Mouse (Mus musculus): Measurements from ENCODE around the gene Slc35g3.

The Slc35g3 gene

DNA sequence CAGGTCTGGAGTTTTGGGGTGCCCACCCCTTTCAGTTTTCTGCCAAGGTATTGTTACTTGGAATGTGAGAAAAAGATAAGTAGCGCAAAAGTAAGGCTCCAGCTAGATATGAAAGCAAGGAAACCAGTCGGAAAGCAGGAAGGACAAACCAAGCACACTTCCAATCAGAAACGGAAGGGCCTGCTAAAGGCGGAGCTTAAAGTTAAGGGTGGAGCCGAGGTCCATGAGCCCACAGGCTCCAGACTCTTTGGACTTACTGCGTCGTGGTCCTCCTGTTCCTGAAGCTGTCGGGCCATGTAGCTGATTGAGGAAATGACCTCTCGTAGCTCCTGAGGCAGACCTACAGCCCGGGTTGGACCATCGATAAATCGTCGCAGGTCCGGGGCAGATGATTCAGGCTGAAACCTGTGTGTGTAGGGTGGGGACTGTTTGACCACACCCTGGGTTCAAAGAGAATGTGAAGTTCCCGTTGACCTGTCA is 23.1 kb upstream of the Slc35g3 start:
- DNase-seq (ENCODE audit: low spot score in 2 of 2): no peak

DNA sequence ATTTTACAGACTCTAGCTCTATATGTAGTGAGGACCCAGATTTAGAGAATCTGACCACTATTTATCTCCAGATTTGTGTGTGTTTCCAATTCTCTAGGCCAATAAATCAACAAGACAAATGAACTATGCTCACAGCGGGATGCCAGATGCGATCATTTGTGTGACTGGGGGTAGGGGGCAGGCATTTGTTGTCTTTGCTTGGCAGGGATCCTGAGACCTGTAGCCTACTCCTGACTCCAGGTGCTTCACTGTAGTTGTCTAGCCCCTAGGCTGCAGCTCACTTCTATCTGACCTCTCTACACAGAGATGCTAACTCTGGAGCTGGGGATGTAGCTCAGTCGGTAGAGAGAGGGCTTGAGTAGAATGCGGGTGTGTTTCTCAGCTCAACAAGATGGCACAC is 20.1 kb upstream of the Slc35g3 start:
- no peak for DNase-seq (ENCODE audit: low spot score in 2 of 2)

DNA sequence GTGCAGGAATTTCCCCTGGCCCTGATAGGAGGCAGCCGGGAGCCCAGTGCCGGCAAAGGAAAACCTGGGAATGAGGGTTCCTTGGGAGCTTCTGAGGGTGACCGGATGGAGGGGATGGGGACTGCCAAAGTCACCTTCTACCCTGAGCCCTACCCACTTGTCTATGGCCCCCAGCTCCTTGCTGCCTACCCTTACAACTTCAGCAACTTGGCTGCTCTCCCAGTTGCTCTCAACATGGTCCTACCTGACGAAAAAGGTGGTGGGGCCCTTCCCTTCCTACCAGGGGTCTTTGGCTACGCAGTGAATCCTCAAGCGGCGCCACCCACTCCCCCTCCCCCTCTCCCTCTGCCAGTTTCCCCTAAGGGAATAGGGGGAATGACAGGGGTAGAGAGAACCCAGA is 17.2 kb upstream of the Slc35g3 start:
- no peak for DNase-seq (ENCODE audit: low spot score in 2 of 2)

DNA sequence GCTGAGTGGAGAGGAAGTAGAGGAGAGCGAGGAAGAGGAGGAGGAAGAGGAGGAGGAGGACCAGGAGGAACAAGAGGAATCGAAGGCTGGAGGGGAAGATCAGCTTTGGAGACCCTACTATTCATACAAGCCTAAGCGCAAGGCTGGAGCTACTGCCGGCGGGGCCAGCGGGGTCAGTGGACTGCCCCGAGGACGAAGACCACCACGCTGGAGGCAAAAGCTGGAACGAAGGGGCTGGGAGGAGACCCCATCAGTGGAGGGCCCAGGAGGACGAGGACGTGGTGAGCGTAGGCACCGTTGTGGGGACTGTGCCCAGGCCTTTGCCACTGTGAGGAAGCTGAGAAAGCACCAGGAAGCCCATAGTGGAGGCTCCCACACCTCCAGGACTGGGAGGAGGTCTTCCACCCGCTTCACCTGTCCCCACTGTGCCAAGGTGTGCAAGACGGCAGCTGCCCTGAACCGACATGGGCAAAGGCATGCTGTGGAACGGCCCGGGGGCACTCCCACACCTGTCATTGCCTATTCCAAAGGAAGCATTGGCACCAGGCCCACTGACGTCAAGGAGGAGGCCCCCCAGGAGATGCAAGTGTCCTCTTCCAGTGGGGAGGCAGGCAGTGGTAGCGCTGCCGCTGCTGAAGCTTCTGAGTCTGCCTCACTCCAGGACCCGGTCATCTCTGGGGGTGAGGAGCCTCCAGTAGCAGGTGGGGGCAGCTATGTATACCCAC is 16.7 kb upstream of the Slc35g3 start:
- DNase-seq (ENCODE audit: low spot score in 2 of 2): no peak

DNA sequence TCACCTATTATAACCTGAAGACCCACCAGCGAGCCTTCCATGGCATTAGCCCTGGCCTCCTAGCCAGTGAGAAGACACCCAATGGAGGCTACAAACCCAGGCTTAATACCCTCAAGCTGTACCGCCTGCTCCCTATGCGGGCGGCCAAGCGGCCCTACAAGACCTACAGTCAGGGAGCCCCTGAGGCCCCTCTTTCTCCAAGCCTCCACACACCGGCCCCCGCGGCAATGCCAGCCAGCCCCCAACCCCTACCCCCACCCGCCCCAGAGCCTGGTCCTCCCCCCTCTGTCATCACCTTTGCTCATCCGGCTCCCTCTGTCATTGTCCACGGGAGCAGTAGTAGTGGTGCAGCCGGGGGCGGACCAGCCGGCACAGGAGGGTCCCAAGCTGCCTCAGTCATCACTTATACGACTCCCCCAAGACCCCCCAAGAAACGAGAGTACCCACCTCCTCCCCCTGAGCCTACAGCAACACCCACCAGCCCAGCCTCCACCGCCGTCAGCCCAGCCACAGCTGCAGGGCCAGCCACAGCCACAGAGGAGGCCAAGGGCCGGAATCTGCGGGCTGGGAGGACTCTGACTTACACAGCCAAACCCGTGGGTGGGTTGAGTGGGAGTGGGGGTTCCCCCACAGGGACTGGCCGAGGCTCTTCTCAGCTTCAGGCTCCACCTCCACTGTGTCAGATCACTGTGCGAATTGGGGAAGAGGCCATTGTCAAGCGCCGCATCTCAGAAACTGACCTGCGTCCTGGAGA is 15.9 kb upstream of the Slc35g3 start:
- DNase-seq (ENCODE audit: low spot score in 2 of 2): no peak

DNA sequence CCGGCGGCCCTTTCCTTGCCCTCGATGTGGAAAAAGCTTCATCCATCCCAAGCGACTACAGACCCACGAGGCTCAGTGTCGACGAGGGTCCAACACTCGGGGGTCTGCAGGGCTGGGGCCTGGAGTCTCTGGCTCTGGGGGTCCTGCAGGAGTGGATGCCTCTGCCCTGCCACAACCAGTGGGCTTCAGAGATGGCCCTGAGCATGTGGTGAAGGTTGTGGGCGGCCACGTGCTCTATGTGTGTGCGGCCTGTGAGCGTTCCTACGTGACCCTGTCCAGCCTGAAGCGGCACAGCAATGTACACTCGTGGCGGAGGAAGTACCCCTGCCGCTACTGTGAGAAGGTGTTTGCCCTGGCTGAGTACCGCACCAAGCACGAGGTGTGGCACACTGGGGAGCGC is 14.7 kb upstream of the Slc35g3 start:
- no peak for DNase-seq (ENCODE audit: low spot score in 2 of 2)

DNA sequence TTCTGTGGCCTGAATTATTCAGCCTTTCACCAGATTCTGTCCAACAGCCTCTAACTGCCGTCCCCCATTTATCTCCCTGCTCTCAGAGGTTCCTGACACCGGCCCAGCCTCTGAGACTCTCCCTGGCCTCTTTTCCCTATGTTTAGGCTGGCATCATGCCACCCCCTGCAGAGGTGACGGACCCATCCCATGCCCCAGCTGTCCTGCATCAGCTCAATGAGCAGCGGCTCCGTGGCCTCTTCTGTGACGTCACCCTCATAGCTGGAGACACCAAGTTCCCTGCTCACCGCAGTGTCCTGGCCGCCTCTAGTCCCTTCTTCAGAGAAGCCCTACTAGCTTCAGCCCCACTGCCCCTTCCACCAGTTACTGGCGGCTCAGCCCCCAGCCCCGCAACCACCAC is 13.9 kb upstream of the Slc35g3 start:
- DNase-seq (ENCODE audit: low spot score in 2 of 2): no peak

DNA sequence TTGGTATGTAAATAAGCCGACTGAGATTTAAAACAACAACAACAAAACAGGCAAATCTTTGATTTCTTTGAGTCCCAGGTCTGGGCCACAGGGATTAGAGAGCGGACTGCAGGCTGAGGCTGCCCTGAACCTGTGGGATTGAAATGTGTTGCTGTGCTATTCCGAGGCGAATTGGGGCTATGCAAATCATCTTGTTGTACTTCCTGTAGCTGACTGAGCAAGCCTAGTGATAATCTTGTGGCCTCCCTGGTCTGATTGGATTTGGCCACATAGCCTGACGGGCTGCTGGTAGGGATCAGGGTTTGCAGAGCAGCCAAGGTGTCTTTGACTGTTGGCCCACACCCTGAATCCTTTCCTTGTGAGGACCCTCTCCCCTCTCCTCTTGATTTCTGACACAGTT is 13.2 kb upstream of the Slc35g3 start:
- DNase-seq (ENCODE audit: low spot score in 2 of 2): no peak

DNA sequence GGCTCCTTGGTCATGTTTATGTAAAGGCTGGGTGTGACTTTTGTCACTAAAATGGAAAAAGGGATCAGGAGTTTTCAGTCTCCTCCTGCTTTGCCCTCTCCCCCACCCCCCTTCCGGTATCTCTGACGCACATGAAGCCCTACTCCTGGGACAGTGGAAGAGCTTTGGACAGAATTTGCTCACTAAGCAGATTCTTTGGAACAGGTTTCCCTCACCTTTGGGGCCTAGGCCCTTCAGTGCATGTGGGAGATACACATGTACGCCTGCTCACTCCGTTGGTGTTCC is 5.8 kb upstream of the Slc35g3 start:
- no peak for DNase-seq (ENCODE audit: low spot score in 2 of 2)

DNA sequence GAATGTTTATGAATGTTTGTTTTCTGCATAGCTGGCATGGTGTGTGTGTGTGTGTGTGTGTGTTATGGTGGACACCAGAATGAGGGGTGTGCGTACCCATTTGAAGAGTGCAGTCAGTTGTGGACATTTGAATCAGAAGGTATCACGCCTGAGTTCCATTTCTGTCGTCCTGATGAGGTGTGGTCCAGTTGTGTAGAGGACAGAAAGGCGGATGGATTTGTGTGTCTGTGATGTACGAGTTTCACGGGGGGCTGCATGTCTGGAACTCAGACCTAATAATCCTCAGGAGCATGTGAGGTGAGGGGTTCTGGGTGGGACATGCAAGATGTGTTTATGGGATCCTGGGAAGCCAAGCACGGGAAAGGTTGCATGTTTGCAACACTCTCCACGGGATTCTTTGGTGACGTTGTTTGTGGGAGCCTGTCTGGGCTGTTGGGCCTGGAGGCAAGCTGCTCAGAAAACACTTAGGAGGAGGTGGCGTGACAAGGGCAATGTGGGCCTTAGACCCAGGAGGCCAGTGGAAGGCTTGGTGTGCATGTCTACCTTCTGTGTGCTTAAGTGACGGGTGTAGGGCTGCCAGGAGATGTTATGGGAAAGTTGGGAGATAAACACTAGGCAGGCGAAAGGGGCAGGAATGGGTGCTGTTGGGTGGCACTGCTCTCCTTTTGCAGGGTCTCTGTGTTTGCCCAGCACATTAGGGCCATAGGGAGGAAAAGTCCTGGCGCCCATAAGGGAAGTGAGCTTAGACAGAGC is 5.3 kb upstream of the Slc35g3 start:
- no peak for DNase-seq (ENCODE audit: low spot score in 2 of 2)

DNA sequence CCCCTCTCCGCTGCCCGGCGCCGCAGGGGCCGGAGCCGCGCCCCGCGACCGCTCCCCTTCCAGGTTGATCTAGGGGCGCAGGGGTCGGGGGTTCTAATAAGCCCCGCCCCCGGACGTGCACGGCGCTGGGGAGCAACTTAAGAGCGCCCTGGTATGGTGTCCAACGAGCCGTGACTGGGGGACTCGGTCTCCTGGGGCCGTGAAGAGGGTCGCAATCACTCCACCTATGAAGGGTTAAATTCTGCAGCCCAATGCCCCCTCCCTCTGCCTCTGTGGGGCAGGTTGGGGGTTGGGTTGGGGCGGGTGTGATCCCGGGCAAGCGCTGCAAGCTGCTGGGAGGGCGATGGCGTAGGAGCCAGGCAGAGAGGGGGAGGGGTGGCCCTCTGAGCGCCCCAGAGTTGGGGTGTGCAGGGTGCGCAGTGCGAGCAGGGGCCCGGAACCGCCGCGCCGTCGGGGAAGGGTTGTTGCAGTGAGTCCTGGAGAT is 4.4 kb upstream of the Slc35g3 start:
- peak; percentile 70 to 71 for DNase-seq (ENCODE audit: low spot score in 2 of 2)

DNA sequence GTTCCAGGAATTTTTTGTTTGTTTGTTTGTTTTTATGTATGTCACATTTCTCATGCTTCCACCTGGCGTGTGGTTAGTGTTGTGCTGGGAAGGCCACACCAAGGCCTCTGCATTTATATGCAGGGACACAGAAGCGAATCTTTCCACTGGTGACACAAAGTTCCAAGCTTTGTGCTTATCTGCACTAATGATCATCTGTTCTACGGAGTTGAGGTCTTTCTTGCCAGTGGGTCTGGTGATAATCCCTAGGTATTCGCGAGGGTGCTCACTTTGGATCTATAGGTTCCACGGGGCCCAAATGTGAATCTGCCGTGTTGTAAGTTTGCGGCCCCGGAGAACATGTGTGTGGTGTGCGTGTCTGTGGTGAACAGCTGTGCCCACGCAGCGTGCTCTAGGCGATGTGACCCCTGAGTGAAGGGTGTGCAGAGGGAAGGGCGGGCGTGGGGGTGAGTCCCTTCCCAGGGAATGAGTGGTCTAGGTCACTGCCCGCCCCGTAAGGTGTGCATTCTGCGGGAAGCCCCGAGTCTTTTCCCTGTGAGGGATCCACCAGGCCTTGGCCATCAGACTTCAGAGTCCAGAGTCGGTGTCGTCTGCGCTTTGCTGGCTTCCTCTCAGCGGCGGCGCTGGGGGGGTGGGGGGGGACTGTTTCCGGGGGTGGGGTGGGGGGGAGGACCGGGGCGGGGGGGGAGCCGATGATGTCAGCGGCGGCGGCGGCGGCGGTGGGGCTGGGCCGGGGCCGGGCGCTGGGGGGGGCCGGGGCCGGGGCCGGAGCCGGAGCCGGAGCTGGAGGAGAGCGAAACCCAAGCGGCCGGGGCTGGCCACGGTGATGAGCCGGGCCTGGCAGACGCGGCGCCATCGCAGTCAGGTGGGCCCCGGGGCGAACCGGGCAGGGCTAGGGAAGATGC is 3.7 kb upstream of the Slc35g3 start, which contains the start of gene Zbtb4:
Gene Zbtb4, plus strand, starts transcription at position 692 of the 905 bp plus-strand sequence.
- peak in 1 of 2 experiments; percentile 39 for DNase-seq (ENCODE audit: low spot score in 2 of 2)

DNA sequence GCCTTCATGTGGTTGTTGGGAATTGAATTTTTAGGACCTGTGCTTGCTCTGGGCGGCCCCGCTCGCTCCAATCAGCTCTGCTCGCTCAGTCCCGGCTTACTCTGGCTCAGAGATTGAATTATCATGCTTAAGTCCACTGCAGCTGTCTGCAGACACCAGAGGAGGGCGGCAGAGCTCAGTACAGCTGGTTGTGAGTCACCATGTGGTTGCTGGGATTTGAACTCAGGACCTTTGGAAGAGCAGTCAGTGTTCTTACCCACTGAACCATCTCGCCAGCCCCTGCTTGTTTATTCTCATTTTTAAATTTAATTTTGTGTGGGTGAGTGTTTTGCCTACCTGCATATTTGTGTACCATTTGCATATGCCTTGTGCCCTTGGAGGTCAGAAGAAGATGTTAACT is 1.8 kb upstream of the Slc35g3 start:
- no peak for DNase-seq (ENCODE audit: low spot score in 2 of 2)

DNA sequence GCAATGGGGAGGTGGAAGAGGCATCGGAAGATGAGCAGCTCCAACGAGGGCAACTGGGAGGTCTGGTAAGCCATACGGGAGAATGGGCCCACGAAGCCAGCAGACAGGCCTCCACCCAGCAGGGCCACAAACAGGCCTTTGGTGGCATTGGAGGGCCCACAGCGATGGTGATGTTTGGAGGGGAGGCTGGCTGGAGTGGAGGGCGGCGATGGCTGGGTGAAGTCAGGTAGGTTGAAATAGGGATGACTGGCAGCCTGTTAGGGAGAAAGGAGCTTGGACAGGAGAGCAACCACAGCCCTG is 917 bp downstream of the Slc35g3 start:
- no peak for DNase-seq (ENCODE audit: low spot score in 2 of 2)

DNA sequence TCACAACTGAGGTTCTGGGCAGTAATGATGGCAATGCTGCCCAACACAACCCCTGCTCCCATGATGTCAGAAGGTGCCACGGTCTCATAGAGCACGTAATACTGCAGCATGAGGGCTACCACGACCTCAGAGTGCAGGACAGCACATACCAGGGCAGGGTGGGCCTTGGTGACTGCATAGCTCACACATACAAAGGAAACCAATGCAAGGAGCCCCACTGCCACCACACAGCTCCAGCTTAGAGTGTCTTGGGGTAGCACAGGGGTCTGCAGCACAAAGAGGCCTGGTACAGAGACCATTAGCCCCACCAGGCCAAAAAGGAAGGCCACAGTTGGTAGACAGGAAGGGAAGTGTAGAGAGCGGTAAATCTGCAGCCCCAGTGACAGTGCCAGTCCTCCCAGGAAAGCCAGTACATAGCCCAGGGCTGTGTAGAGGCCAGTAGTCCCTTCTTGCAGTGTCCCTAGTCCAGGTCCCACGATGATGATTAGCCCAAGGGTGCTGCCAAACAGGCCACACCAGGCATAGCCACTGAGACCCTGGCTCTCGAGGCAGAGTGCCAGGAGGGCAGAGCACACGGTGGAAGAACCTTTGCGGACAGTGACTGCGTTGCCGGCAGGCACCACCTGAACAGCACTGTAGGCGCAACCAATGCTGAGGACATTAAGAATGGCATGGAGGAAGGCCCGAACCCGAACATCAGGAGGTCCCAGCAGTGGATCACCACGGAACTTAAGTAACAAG is 1.4 kb downstream of the Slc35g3 start:
- no peak for DNase-seq (ENCODE audit: low spot score in 2 of 2)

DNA sequence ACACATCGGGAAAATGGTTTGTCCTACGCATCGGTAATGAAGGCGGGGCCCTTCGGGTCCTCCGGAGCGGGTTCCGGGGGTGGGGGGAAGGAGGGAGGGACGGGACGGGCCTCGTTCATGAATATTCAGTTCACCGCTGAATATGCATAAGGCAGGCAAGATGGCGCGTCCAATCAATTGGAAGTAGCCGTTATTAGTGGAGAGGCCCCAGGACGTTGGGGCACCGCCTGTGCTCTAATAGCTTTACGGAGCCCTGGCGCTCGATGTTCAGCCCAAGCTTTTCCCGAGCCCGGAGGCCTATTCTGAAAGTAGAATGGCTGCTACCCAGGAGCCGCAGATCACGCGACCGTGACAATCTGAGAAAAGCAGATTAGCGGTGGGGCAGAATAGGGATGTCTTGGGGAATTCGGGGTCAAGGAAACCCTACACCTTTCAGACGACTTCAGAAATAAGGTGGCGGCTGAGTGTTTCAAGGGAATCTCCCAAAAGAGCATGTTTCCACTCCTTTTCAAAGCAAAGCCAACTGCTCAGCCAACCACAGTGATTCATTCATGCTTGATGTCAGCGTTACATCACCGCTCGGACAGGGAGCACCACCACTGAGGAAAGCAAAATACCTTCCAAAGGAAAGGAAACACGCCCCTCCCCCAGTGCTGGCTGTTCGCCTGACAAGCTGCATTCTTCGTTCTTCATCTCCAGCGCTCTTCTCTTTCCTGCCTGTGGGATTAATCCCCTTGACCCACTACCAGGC is 2.6 kb downstream of the Slc35g3 start:
- DNase-seq (ENCODE audit: low spot score in 2 of 2): peak; percentile 85 to 90

DNA sequence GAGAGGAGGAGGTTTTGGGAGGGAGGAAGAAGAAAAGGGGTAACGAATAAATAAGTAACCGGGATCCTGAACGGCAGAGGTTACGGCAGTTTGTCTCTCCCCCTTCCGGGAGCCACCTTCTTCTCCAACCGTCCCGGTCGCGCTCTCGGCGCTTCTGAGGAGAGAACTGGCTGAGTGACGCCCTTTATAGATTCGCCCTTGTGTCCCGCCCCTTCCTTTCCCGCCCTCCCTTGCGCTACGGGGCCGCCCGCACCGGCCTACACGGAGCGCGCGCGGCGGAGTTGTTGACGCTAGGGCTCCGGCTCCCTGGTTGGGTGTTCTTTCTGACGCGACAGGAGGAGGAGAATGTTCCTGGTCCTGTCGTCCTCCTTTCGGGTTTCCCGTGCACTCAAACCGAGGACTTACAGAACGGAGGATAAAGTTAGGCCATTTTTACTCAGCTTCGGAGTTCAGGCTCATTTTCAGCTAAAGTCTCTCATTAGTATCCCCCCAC is 3.2 kb downstream of the Slc35g3 start, which contains the start of gene Polr2a:
Gene Polr2a, minus strand, starts transcription at position 160 of the 493 bp plus-strand sequence.
- DNase-seq (ENCODE audit: low spot score in 2 of 2): peak; percentile 96 to 98

DNA sequence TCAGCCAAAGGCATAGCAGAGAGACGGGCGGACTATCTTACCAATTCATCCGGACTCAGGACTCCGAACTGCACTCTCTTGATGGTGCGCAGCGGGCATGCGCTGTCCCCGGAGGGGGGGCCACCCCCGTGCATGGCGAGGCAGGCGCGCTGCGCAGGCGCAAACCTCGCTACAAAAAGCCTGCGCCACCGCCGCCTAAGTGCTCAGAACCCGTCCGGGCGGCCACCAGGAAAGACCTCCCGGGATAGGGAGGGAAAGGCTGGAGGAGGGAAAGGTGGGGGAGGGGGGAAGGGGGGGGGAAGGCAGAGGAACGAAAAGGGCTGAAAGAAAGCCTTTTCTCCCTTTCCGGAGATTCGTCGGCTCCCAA is 3.7 kb downstream of the Slc35g3 start:
- DNase-seq (ENCODE audit: low spot score in 2 of 2): peak; percentile 96 to 97

DNA sequence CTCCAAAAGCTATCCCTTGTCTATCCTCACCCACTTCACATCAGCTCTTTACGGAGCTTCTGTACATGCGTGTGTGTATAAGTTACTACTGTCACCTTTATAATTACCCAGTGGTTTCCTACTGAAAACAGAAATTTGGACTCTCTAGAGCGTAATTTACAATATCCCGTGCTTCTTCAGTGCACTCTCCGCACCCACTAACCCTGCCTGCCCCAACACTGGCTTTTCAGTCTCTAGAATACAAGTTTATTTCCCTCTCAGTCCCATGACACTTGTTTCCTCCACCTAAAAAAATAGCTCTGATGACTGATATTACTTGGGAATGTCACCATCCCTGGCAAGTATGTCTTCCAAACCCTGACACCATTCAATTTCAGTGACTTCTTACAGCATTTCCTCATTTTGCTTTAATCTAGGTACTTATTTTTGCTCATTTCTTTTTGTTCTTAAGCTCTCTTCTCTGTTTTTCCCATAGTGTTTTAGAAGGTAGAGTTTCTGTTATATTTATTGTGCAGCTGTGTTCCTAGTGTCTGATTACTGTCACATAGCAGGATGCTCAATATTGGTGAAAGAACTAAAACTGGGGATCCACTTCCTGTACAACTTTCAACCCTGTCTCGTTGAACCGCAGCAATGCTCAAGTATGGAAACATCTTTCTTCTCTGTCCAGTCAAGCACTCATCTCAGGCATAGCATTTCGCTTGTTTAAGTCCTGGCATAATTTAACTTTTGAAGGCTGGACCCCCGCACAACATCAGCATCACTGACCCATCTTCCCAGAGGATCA is 4.3 kb downstream of the Slc35g3 start:
- DNase-seq (ENCODE audit: low spot score in 2 of 2): no peak

Measured in frontal cortex, postnatal 36 days (tissue).